Mouse (Mus musculus) adipocyte (in vitro differentiated cells): Measurements from ENCODE around the gene Cuedc1.

ENCODE experiments used
- DNase-seq: peaks from one replicate; pipeline ENCODE4 v3.0.0-alpha.2; 2016; ENCODE audit warnings: low spot score

Gene Cuedc1

DNA sequence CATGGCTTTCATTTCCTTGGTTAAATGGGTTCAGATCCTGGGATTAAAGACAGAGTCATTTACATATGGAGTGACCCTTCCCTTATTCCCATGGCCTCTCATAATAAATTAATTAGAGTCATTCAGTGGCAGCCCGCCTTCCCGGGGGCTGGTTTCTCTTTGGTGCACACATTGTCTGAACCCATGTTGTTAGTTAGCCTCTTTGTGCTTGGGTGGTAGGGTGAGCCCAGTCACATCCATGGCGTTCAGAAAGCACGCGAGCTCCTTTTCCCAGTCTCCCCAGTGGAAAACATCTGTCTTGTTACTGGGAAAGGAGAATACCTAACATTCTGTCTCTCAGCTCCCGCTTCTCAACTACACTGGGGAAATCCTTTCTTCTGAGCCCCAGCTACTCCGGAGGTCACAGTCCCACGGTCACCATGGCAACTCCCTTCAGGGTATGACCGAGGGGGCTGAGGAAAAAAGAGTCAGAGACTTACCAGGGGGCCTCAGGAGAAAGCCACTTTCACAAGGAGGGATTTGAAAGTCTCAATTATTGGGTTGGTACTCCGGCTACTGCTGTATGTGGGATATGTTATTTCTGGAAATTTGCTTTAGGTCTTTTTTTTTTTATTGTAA is 143.0 kb downstream of the Cuedc1 start:
- DNase-seq, result no peak

DNA sequence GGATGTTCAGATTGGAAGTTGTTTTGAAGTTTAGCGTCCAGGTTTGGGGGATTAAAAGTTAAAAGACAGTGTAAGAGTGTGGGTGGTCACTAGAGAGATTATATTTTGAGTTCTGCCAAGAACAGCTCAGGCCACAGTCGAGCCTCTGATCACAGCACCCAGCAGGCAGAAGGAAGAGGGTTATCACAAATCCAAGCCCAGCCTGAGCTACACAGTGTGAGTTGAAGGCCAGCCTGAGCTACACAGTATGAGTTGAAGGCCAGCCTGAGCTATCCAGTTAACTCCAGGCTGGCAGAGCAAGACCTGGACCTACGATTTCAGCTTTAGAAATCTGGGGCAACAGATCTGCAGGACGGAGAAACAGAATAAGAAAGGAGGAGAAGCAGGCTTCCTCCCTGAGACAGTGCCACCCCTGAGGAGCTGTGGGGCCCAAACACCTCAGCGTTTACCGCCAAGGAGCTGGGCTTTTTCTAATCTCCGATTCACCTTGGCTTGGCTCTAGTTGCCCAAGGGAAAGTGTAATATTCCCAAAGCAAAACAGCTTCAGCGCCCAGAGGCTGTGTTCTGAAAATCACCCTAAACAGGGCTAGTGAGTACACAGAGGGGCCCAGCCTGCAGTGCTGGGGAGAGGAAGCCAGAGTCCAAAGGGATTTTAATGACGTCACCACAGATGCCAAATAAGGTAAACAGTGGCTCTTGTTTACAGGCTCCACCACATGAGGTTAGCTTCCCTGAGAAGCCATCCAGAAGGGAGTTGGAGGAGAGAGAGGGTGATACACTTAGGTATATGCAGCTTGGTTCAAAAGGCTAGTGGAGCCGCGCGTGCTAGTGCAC is 143.8 kb downstream of the Cuedc1 start:
- no peak for DNase-seq
